Mouse (Mus musculus): ENCODE results near the gene Pgrmc2. TPM values are rescaled to one million over a fixed set of nuclear protein-coding genes. Genes with fewer than 3 reads are reported as not detected.

Pgrmc2 gene
- 28.6 and 36.4 TPM in 2 replicates for polyA plus RNA-seq (2015; fragmentation: Nextera tagmentation; extraction: Ambion mirVana)

- Histone ChIP-seq H3K27me3 (ENCODE audit: control insufficient read depth, insufficient read depth, low read length) (no peaks in the 10 kb centered on the region), H3K9ac (ENCODE audit: low read length) (peak within 1 kb of the TSS; percentile 89), H3K4me3 (replicated peaks; ENCODE audit: low read length) (peak within 1 kb of the TSS; percentile 91), H3K36me3 (ENCODE audit: control insufficient read depth, insufficient read depth, low read length) (no peaks in the 10 kb centered on the region), H3K4me2 (ENCODE audit: low read depth, low read length) (peak within 1 kb of the TSS; percentile 90), H3K9me3 (replicated peaks; ENCODE audit: control insufficient read depth, low read length) (no peaks in the 10 kb centered on the region), H3K27ac (ENCODE audit: low read length) (peak within 1 kb of the TSS; percentile 89), H3K4me1 (ENCODE audit: control insufficient read depth, insufficient read depth, low read length) (peaks cover 12% of the 10 kb centered on the region)
- ATAC-seq (ENCODE audit: insufficient read depth, low FRiP score), result peak; percentile 98
- under 1% methylated on average over 95 of the region's 95 CpGs for WGBS
Measured at GRCm38 (mm10) chr3:41082885-41083789, at the start of gene Pgrmc2. Pgrmc2 (minus strand) TSS chr3:41083046.

- no peak for ATAC-seq (ENCODE audit: insufficient read depth, low FRiP score)
- no peak overlapping the region for H3K27ac ChIP-seq (ENCODE audit: low read length)
- no peak overlapping the region for H3K4me3 ChIP-seq (replicated peaks; ENCODE audit: low read length)
- no peaks in the 10 kb centered on the region for H3K36me3 ChIP-seq (ENCODE audit: control insufficient read depth, insufficient read depth, low read length)
- H3K9ac ChIP-seq (ENCODE audit: low read length), result no peak overlapping the region
- H3K27me3 ChIP-seq (ENCODE audit: control insufficient read depth, insufficient read depth, low read length), result no peaks in the 10 kb centered on the region
- peaks cover 7% of the 10 kb centered on the region; the same call in 1 of the 2 replicates for H3K4me1 ChIP-seq (ENCODE audit: control insufficient read depth, insufficient read depth, low read length)
- H3K4me2 ChIP-seq (ENCODE audit: low read depth, low read length), result no peak overlapping the region
- no peaks in the 10 kb centered on the region for H3K9me3 ChIP-seq (replicated peaks; ENCODE audit: control insufficient read depth, low read length)
- WGBS, result 27% methylated on average over 12 of the region's 12 CpGs
Measured at GRCm38 (mm10) chr3:41124000-41124294, 41.1 kb upstream of the Pgrmc2 start.

GRCm38 (mm10) chr3:41123190-41123999 is 40.5 kb upstream of the Pgrmc2 start:
- Histone ChIP-seq H3K27me3 (ENCODE audit: control insufficient read depth, insufficient read depth, low read length) (no peaks in the 10 kb centered on the region), H3K4me2 (ENCODE audit: low read depth, low read length) (no peak overlapping the region), H3K27ac (ENCODE audit: low read length) (no peak overlapping the region), H3K9ac (ENCODE audit: low read length) (no peak overlapping the region), H3K4me1 (ENCODE audit: control insufficient read depth, insufficient read depth, low read length) (peaks cover 7% of the 10 kb centered on the region; the same call in 1 of the 2 replicates), H3K9me3 (replicated peaks; ENCODE audit: control insufficient read depth, low read length) (no peaks in the 10 kb centered on the region), H3K4me3 (replicated peaks; ENCODE audit: low read length) (no peak overlapping the region), H3K36me3 (ENCODE audit: control insufficient read depth, insufficient read depth, low read length) (no peaks in the 10 kb centered on the region)
- no peak for ATAC-seq (ENCODE audit: insufficient read depth, low FRiP score)
- 52% methylated on average over 10 of the region's 10 CpGs for WGBS

- H3K27ac ChIP-seq (ENCODE audit: low read length), result no peak overlapping the region
- no peak overlapping the region for H3K4me3 ChIP-seq (replicated peaks; ENCODE audit: low read length)
- no peaks in the 10 kb centered on the region for H3K36me3 ChIP-seq (ENCODE audit: control insufficient read depth, insufficient read depth, low read length)
- H3K4me2 ChIP-seq (ENCODE audit: low read depth, low read length), result no peak overlapping the region
- H3K9ac ChIP-seq (ENCODE audit: low read length), result no peak overlapping the region
- 0 out of 2 replicates have a peak, but pooled peaks have one; percentile 64 for ATAC-seq (ENCODE audit: insufficient read depth, low FRiP score)
- no peaks in the 10 kb centered on the region for H3K9me3 ChIP-seq (replicated peaks; ENCODE audit: control insufficient read depth, low read length)
- H3K27me3 ChIP-seq (ENCODE audit: control insufficient read depth, insufficient read depth, low read length), result no peaks in the 10 kb centered on the region
- H3K4me1 ChIP-seq (ENCODE audit: control insufficient read depth, insufficient read depth, low read length), result no peaks in the 10 kb centered on the region
- 49% methylated on average over 5 of the region's 5 CpGs for WGBS
Measured at GRCm38 (mm10) chr3:41118173-41118572, 35.3 kb upstream of the Pgrmc2 start.

GRCm38 (mm10) chr3:41117447-41117846 is 34.6 kb upstream of the Pgrmc2 start:
- no peak overlapping the region for H3K27ac ChIP-seq (ENCODE audit: low read length)
- H3K4me2 ChIP-seq (ENCODE audit: low read depth, low read length), result no peak overlapping the region
- no peaks in the 10 kb centered on the region for H3K4me1 ChIP-seq (ENCODE audit: control insufficient read depth, insufficient read depth, low read length)
- H3K27me3 ChIP-seq (ENCODE audit: control insufficient read depth, insufficient read depth, low read length), result no peaks in the 10 kb centered on the region
- no peak for ATAC-seq (ENCODE audit: insufficient read depth, low FRiP score)
- H3K4me3 ChIP-seq (replicated peaks; ENCODE audit: low read length), result no peak overlapping the region
- H3K36me3 ChIP-seq (ENCODE audit: control insufficient read depth, insufficient read depth, low read length), result no peaks in the 10 kb centered on the region
- H3K9me3 ChIP-seq (replicated peaks; ENCODE audit: control insufficient read depth, low read length), result no peaks in the 10 kb centered on the region
- no peak overlapping the region for H3K9ac ChIP-seq (ENCODE audit: low read length)

- Histone ChIP-seq H3K36me3 (ENCODE audit: control insufficient read depth, insufficient read depth, low read length) (no peaks in the 10 kb centered on the region), H3K4me1 (ENCODE audit: control insufficient read depth, insufficient read depth, low read length) (peaks cover 2% of the 10 kb centered on the region; the same call in 1 of the 2 replicates), H3K4me2 (ENCODE audit: low read depth, low read length) (no peak overlapping the region), H3K9ac (ENCODE audit: low read length) (no peak overlapping the region), H3K27me3 (ENCODE audit: control insufficient read depth, insufficient read depth, low read length) (no peaks in the 10 kb centered on the region), H3K27ac (ENCODE audit: low read length) (no peak overlapping the region), H3K9me3 (replicated peaks; ENCODE audit: control insufficient read depth, low read length) (no peaks in the 10 kb centered on the region), H3K4me3 (replicated peaks; ENCODE audit: low read length) (no peak overlapping the region)
- ATAC-seq (ENCODE audit: insufficient read depth, low FRiP score), result no peak
- WGBS, result 75% methylated on average over 5 of the region's 5 CpGs
Measured at GRCm38 (mm10) chr3:41113186-41113585, 30.3 kb upstream of the Pgrmc2 start.

- Histone ChIP-seq H3K27ac (ENCODE audit: low read length) (no peak overlapping the region), H3K4me2 (ENCODE audit: low read depth, low read length) (peak overlapping the region; percentile 8; the same call in 1 of the 2 replicates), H3K9me3 (replicated peaks; ENCODE audit: control insufficient read depth, low read length) (no peaks in the 10 kb centered on the region), H3K4me1 (ENCODE audit: control insufficient read depth, insufficient read depth, low read length) (peaks cover 9% of the 10 kb centered on the region), H3K4me3 (replicated peaks; ENCODE audit: low read length) (no peak overlapping the region), H3K27me3 (ENCODE audit: control insufficient read depth, insufficient read depth, low read length) (no peaks in the 10 kb centered on the region), H3K9ac (ENCODE audit: low read length) (no peak overlapping the region), H3K36me3 (ENCODE audit: control insufficient read depth, insufficient read depth, low read length) (no peaks in the 10 kb centered on the region)
- WGBS, result 12% methylated on average over 6 of the region's 6 CpGs
- no peak for ATAC-seq (ENCODE audit: insufficient read depth, low FRiP score)
Measured at GRCm38 (mm10) chr3:41108306-41108785, 25.5 kb upstream of the Pgrmc2 start.

- no peak overlapping the region for H3K4me3 ChIP-seq (replicated peaks; ENCODE audit: low read length)
- WGBS, result 32% methylated on average over 14 of the region's 14 CpGs
- no peaks in the 10 kb centered on the region for H3K36me3 ChIP-seq (ENCODE audit: control insufficient read depth, insufficient read depth, low read length)
- no peak for ATAC-seq (ENCODE audit: insufficient read depth, low FRiP score)
- H3K4me1 ChIP-seq (ENCODE audit: control insufficient read depth, insufficient read depth, low read length), result peaks cover 9% of the 10 kb centered on the region
- H3K9ac ChIP-seq (ENCODE audit: low read length), result no peak overlapping the region
- no peak overlapping the region for H3K27ac ChIP-seq (ENCODE audit: low read length)
- H3K27me3 ChIP-seq (ENCODE audit: control insufficient read depth, insufficient read depth, low read length), result no peaks in the 10 kb centered on the region
- no peaks in the 10 kb centered on the region for H3K9me3 ChIP-seq (replicated peaks; ENCODE audit: control insufficient read depth, low read length)
- peak overlapping the region; percentile 8; the same call in 1 of the 2 replicates for H3K4me2 ChIP-seq (ENCODE audit: low read depth, low read length)
Measured at GRCm38 (mm10) chr3:41107600-41108305, 24.9 kb upstream of the Pgrmc2 start.

All from stomach, embryonic 16.5 days (tissue).